Mouse (Mus musculus) forebrain, embryonic 16.5 days (tissue): ENCODE measurements around the gene Man1a2. TPM values are rescaled to one million over a fixed set of nuclear protein-coding genes. Genes with fewer than 3 reads are reported as not detected.
A peak's percentile ranks its signal among the peaks of the same experiment; 100 is the strongest.

Source experiments
- ATAC-seq: fragments of 200-750 bp; cut with Nextera tagmentation; 2 replicates; pipeline ENCODE4 v1.8.0; 2017; ENCODE audit warnings: mild to moderate bottlenecking, moderate library complexity
- H3K27ac ChIP-seq: fragments of 300-500 bp; sonication (generic); 2 replicates; pipeline ENCODE4 v1.5.1; 2014; ENCODE audit warnings: low read length, control low read depth
- H3K27me3 ChIP-seq: fragments of 300-500 bp; sonication (generic); replicated peaks from 2 replicates; pipeline ENCODE4 v1.6.1; 2014; ENCODE audit warnings: low read length; ENCODE audit not compliant: control insufficient read depth, insufficient read depth
- H3K36me3 ChIP-seq: fragments of 300-500 bp; sonication (generic); 2 replicates; pipeline ENCODE4 v1.6.1; 2014; ENCODE audit not compliant: control insufficient read depth, insufficient read depth
- H3K4me1 ChIP-seq: fragments of 300-500 bp; sonication (generic); replicated peaks from 2 replicates; pipeline ENCODE4 v1.6.1; 2014; ENCODE audit warnings: low read length; ENCODE audit not compliant: control insufficient read depth, insufficient read depth
- H3K4me2 ChIP-seq: fragments of 300-500 bp; sonication (generic); 2 replicates; pipeline ENCODE4 v1.6.1; 2014; ENCODE audit warnings: mild to moderate bottlenecking, low read length, control low read depth
- H3K4me3 ChIP-seq: fragments of 300-500 bp; sonication (generic); replicated peaks from 2 replicates; pipeline ENCODE4 v1.5.1; 2014; ENCODE audit warnings: mild to moderate bottlenecking, low read length, control low read depth
- H3K9ac ChIP-seq: fragments of 300-500 bp; sonication (generic); replicated peaks from 2 replicates; pipeline ENCODE4 v1.6.1; 2014; ENCODE audit warnings: low read depth, low read length, control low read depth
- H3K9me3 ChIP-seq: fragments of 300-500 bp; sonication (generic); 2 replicates; pipeline ENCODE4 v1.6.1; 2016; ENCODE audit warnings: low read length; ENCODE audit not compliant: control insufficient read depth
- WGBS: fragments of 180-500 bp; shearing (Covaris S2); extraction: QIAGEN DNeasy Blood & Tissue Kit; methylation state at CpG from one replicate; pipeline ENCODE4 v1.1.7; 2014; 5-methylcytosine and 5-hydroxymethylcytosine counted together
- polyA plus RNA-seq: library from polyadenylated mRNA; unstranded; fragments of >200 nt; fragmentation: Nextera tagmentation; extraction: Ambion mirVana; gene quantifications from 2 replicates; pipeline ENCODE4 v1.2.1, GENCODE M21; 2015

Gene Man1a2
- polyA plus RNA-seq, 1 experiment from 2014 or later, result 32.8 TPM

DNA sequence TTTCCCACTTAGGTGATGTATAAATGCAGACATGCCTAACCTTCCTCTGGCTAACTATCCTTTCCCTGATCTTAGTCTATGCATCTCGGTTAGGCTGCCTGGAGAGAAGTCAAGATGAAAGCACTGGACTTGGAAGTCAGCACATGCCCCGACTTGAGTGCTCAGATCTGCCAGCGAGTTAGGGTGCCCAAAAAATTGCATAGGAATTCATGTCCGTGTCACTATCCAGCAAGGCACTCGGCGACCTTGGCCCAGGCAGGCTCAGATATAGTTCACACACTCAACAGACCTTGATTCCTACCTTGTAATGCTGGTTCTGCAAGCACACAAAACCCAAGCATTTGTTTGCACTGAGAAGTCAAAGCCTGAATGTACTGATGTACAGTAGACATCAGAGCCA is 3.4 kb upstream of the Man1a2 start:
- H3K9me3 ChIP-seq, result no peaks in the 10 kb centered on the region
- H3K4me1 ChIP-seq, result peaks cover 7% of the 10 kb centered on the region
- H3K4me2 ChIP-seq, result no peak overlapping the region
- no peak overlapping the region for H3K27ac ChIP-seq
- WGBS, result 89% methylated on average over 6 of the region's 6 CpGs
- no peaks in the 10 kb centered on the region for H3K27me3 ChIP-seq
- no peaks in the 10 kb centered on the region for H3K36me3 ChIP-seq
- no peak overlapping the region for H3K4me3 ChIP-seq
- no peak overlapping the region for H3K9ac ChIP-seq
- ATAC-seq, result no peak

DNA sequence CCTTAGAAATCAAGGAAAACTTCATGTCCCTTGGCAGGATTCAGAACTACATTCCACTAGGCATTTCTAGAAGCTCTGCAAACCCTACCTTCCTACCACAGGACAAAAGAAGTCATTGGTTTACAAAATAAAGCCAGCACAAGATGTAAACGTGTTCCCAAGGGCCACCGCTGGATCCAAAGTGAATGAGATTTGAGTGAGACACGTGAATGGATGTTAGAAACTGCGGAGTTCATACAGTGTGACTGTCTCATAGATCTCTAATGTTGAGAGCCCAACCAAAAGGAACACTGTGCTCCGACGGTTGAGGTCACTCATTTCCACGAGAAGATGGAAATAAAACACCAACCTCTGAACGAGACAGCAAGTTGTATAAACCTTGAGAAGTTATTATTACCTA is 1.5 kb upstream of the Man1a2 start:
- no peak overlapping the region for H3K9ac ChIP-seq
- ATAC-seq, result no peak
- no peak overlapping the region for H3K27ac ChIP-seq
- no peaks in the 10 kb centered on the region for H3K36me3 ChIP-seq
- H3K9me3 ChIP-seq, result no peaks in the 10 kb centered on the region
- 90% methylated on average over 8 of the region's 8 CpGs for WGBS
- H3K4me3 ChIP-seq, result no peak overlapping the region
- no peaks in the 10 kb centered on the region for H3K27me3 ChIP-seq
- H3K4me1 ChIP-seq, result peaks cover 17% of the 10 kb centered on the region
- peak overlapping the region; percentile 89; the same call in 1 of the 2 replicates for H3K4me2 ChIP-seq

DNA sequence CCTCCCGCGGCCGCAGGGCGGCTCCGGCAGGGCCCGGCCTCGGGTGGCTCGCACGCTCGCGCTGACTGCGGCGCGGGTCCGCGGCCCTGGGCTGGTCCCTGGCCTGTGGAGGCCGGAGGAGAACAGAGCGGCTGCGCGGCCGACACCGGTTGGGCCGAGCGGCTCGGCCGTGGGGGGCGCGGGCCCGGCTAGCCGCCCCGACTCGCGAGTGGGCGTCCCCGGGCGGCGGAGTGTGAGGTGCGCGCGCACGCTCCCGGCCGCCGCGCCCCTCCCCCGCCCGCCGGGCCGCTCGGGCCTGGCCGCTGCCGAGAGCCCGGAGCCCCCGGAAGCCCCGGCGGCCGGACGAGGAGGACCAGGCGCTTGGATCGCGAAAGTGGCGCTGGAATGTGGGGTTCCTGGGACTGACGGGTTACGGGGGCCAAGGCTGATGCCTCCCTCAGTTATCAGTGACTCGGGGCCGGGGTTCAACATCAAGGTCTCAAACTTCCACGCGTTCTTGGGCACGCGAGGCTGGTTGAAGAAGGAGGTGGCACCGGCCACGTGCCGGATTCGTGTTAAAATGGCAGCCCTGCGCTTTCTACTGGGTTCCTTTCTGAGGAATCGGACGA is 564 bp upstream of the Man1a2 start:
- WGBS, result under 1% methylated on average over 58 of the region's 77 CpGs
- Histone ChIP-seq H3K4me3 (peak overlapping the region; percentile 78), H3K4me1 (peaks cover 23% of the 10 kb centered on the region)

DNA sequence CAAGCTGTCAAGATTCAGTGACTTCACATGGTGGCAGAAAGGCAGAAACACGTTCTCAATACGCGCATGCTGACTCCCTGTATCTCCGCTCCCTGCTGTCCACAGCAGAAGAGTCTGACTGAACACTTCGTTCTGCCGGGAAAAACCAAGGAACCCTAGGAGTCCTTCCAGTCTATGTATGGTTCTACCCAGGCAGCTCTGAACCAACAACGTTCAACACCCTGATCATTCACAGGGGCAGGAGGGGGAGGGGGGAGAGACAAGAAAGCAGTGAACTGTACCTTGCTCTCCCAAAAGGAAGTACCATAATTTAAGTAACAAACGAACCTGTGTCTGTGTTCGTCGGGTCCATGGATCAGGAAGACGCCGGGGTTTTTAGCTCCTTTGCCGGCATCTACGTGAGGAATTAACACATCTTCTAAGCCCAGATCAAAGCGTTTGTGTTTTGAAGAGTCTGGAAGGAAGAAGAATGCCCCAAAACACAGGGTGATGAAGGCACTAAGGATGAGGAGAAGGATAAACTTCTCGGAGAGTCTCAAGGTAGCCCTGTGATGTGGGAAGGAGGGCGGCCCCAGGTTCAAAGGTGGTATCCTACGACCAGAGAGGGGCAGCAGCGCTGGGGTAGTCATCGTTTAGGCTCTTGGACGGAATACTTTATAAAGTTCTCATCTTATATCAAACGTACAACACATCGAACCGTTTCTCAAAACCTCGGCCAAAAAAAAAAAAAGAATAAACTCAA is 898 bp downstream of the Man1a2 start:
- Histone ChIP-seq H3K9me3 (no peaks in the 10 kb centered on the region), H3K27ac (no peak overlapping the region), H3K4me2 (peak overlapping the region; percentile 89), H3K4me1 (peaks cover 26% of the 10 kb centered on the region), H3K4me3 (peak overlapping the region; percentile 78), H3K27me3 (no peaks in the 10 kb centered on the region), H3K36me3 (no peaks in the 10 kb centered on the region), H3K9ac (peak overlapping the region; percentile 94)
- ATAC-seq, result no peak
- whole genome bisulfite sequencing, result under 1% methylated on average over 25 of the region's 25 CpGs

More for the DNA sequence above, 564 bp upstream of the Man1a2 start:
- H3K27ac ChIP-seq, result peak overlapping the region; percentile 96
- peak overlapping the region; percentile 89 for H3K4me2 ChIP-seq
- H3K36me3 ChIP-seq, result no peaks in the 10 kb centered on the region
- ATAC-seq, result peak; percentile 87
- peak overlapping the region; percentile 94 for H3K9ac ChIP-seq
- H3K27me3 ChIP-seq, result no peaks in the 10 kb centered on the region
- H3K9me3 ChIP-seq, result no peaks in the 10 kb centered on the region

DNA sequence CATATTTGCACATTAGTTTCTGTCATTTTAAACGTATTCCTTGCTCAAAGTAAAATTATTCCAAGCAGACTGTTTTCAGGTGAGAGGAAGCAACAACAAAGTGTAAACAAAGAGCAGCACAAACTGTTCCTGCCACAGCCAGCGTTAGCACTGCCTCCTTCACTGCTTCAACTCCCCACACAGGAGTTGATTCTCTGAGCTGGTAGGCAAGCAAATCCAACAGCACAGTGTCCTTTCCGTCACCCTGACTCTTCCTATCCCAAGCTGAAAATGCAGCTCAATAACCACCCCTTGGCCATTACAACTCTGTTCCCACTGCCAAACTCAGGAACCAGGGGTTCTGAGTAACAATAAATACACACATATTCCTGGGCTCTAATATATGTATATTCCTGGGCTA is 2.5 kb downstream of the Man1a2 start:
- H3K36me3 ChIP-seq, result no peaks in the 10 kb centered on the region
- no peaks in the 10 kb centered on the region for H3K9me3 ChIP-seq
- WGBS, result 22% methylated on average over 3 of the region's 3 CpGs
- peaks cover 27% of the 10 kb centered on the region for H3K4me1 ChIP-seq
- H3K9ac ChIP-seq, result peak overlapping the region; percentile 44
- peak overlapping the region; percentile 42 for H3K4me3 ChIP-seq
- ATAC-seq, result no peak
- no peak overlapping the region for H3K27ac ChIP-seq
- H3K4me2 ChIP-seq, result peak overlapping the region; percentile 77
- H3K27me3 ChIP-seq, result no peaks in the 10 kb centered on the region

DNA sequence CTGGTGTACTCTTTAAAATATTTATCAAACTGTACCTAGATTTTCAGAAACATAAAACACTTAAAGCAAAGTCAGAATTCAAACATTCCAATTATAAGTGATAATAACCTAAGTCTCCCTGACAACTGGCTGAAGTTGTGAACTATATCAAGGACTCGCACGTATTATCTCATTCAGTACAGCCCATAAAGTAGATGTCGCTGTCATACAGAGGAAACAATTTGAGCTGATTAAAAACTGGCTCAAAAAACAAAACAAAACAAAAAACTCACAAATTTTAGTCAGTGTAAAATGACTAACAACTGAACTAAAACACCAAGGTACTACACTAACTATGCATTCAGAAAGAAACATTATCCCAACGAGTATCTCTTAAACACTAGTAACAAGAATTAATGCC is 3.0 kb downstream of the Man1a2 start:
- H3K4me1 ChIP-seq, result peaks cover 27% of the 10 kb centered on the region
- H3K4me3 ChIP-seq, result peak overlapping the region; percentile 42; the same call in 1 of the 2 replicates
- H3K4me2 ChIP-seq, result peak overlapping the region; percentile 77
- no peak for ATAC-seq
- H3K36me3 ChIP-seq, result no peaks in the 10 kb centered on the region
- WGBS, result 31% methylated on average over 4 of the region's 4 CpGs
- H3K9me3 ChIP-seq, result no peaks in the 10 kb centered on the region
- no peak overlapping the region for H3K27ac ChIP-seq
- no peak overlapping the region for H3K9ac ChIP-seq
- no peaks in the 10 kb centered on the region for H3K27me3 ChIP-seq

DNA sequence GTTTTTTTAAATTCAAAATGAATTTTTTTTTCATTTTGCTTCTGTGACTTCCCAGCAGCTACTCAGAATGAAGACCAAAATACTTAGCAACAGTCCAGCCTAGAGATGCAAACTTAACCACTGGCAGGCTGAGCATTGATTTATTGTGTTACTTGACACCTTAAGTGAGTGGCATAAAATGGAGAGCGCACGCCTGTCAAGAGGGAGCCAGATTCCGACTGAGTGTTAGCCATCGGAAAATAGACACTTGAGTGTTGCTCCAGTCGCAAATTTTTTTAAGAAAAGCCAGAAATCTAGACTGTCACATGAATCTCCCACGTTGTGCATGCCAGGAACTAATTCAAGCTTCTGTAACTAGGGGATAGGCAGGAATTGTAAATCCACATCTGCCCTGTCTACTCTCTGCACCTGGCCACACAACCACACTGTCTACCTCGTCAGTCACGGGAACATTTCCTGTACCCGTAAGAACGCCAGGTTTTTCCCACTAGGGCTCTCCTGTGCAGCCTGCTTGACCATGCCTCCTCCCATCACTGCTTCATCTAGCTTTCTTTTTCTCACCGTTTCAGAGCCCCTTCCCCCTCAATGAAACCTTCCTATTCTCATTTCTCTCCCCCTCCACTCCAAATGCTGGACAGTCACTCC is 3.7 kb downstream of the Man1a2 start:
- ATAC-seq, result no peak
- H3K36me3 ChIP-seq, result no peaks in the 10 kb centered on the region
- H3K4me2 ChIP-seq, result peak overlapping the region; percentile 55
- H3K27ac ChIP-seq, result no peak overlapping the region
- H3K4me1 ChIP-seq, result peaks cover 27% of the 10 kb centered on the region
- H3K27me3 ChIP-seq, result no peaks in the 10 kb centered on the region
- H3K4me3 ChIP-seq, result peak overlapping the region; percentile 16
- H3K9me3 ChIP-seq, result no peaks in the 10 kb centered on the region
- H3K9ac ChIP-seq, result no peak overlapping the region
- 9% methylated on average over 11 of the region's 11 CpGs for WGBS

DNA sequence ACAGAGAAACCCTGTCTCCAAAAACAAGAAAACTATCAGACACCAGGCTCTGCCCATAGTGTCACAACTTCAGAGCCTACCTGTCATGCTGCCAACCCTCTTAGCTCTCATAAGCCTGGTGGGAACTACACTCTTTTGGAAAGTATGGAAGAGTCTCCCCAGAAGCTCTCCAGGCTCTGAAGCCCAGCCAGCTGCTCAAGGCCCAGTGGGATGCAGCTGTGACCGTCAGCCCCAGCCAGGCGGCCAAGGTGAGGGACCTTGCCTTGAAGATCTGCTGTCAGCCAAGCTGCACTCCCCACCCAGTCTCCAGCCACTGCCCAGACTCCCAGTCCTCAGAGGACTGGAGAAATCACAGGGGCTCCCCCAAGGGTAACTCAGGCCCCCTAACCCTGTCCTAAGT is 5.1 kb downstream of the Man1a2 start:
- H3K4me2 ChIP-seq, result no peak overlapping the region
- H3K27ac ChIP-seq, result no peak overlapping the region
- WGBS, result 85% methylated on average over 2 of the region's 2 CpGs
- H3K4me1 ChIP-seq, result peaks cover 24% of the 10 kb centered on the region
- ATAC-seq, result no peak
- H3K9ac ChIP-seq, result no peak overlapping the region
- H3K9me3 ChIP-seq, result no peaks in the 10 kb centered on the region
- H3K27me3 ChIP-seq, result no peaks in the 10 kb centered on the region
- H3K4me3 ChIP-seq, result no peak overlapping the region
- no peaks in the 10 kb centered on the region for H3K36me3 ChIP-seq

DNA sequence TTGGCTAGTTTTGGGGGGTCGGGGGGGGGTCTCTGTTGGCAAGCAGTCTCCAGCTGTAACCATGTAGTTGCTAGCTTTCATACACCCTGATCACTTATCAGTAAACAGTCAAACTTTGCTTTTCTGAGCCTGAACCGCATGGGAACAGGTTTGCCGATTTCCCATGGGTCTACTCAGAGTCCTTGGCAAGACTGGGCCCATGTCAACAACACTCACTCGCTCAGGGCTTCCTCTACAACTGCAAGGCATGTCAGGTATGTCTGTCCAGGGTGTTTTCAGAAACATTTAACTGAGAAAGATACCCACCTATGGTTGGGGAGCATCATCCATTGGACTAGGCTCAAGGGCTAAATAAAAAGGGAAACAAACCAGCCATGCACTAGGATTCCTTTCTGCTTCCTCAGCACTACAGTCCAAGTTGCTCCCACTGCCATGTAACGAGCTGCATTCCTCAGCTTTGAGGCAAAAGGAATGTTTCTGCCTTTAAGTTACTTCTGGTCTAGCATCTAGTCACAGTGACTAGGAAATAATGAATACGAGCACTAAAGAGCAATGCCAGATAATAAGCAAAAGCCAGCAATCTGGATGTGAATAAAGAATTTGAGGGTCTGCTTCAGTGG is 6.2 kb downstream of the Man1a2 start:
- no peak overlapping the region for H3K9ac ChIP-seq
- no peak overlapping the region for H3K4me2 ChIP-seq
- ATAC-seq, result no peak
- H3K9me3 ChIP-seq, result no peaks in the 10 kb centered on the region
- no peak overlapping the region for H3K27ac ChIP-seq
- H3K4me1 ChIP-seq, result peaks cover 23% of the 10 kb centered on the region
- 81% methylated on average over 6 of the region's 6 CpGs for whole genome bisulfite sequencing
- H3K27me3 ChIP-seq, result no peaks in the 10 kb centered on the region
- H3K36me3 ChIP-seq, result no peaks in the 10 kb centered on the region
- no peak overlapping the region for H3K4me3 ChIP-seq
